Mouse (Mus musculus) intestine, embryonic 16.5 days (tissue): ENCODE data around the gene Mcrip2. TPM values are rescaled to one million over a fixed set of nuclear protein-coding genes. Genes with fewer than 3 reads are reported as not detected.

Source experiments
- ATAC-seq: fragments of 200-750 bp; cut with Nextera tagmentation; 2 replicates; pipeline ENCODE4 v1.8.0; 2017; ENCODE audit warnings: moderate TSS enrichment, moderate library complexity
- H3K27ac ChIP-seq: fragments of 300-500 bp; sonication (generic); 2 replicates; pipeline ENCODE4 v1.5.1; 2014; ENCODE audit warnings: mild to moderate bottlenecking, low read length
- H3K27me3 ChIP-seq: fragments of 300-500 bp; sonication (generic); replicated peaks from 2 replicates; pipeline ENCODE4 v1.6.1; 2014; ENCODE audit warnings: low read length, control low read depth, mixed read lengths; ENCODE audit not compliant: control insufficient read depth, insufficient read depth
- H3K36me3 ChIP-seq: fragments of 300-500 bp; sonication (generic); 2 replicates; pipeline ENCODE4 v1.6.1; 2014; ENCODE audit warnings: low read length, control low read depth; ENCODE audit not compliant: control insufficient read depth, insufficient read depth
- H3K4me1 ChIP-seq: fragments of 300-500 bp; sonication (generic); 2 replicates; pipeline ENCODE4 v1.6.1; 2014; ENCODE audit warnings: low read length, control low read depth, mixed read lengths; ENCODE audit not compliant: control insufficient read depth, insufficient read depth
- H3K4me2 ChIP-seq: fragments of 300-500 bp; sonication (generic); 2 replicates; pipeline ENCODE4 v1.6.1; 2014; ENCODE audit warnings: low read depth, low read length, control low read depth
- H3K4me3 ChIP-seq: fragments of 300-500 bp; sonication (generic); 2 replicates; pipeline ENCODE4 v1.5.1; 2014; ENCODE audit warnings: mild to moderate bottlenecking, low read length
- H3K9ac ChIP-seq: fragments of 300-500 bp; sonication (generic); 2 replicates; pipeline ENCODE4 v1.6.1; 2014; ENCODE audit warnings: low read depth, low read length
- H3K9me3 ChIP-seq: fragments of 300-500 bp; sonication (generic); 2 replicates; pipeline ENCODE4 v1.6.1; 2016; ENCODE audit warnings: low read length, control low read depth; ENCODE audit not compliant: control insufficient read depth
- WGBS: fragments of 180-500 bp; shearing (Covaris S2); extraction: QIAGEN DNeasy Blood & Tissue Kit; methylation state at CpG from one replicate; pipeline ENCODE4 v1.1.7; 2014; 5-methylcytosine and 5-hydroxymethylcytosine counted together
- microRNA-seq: library from miRNA; unstranded; fragments of <30 nt; microRNA quantifications from one replicate; pipeline ENCODE4, GENCODE M21; 2016
- polyA plus RNA-seq: library from polyadenylated mRNA; unstranded; fragments of >200 nt; fragmentation: Nextera tagmentation; extraction: Ambion mirVana; gene quantifications from 2 replicates; pipeline ENCODE4 v1.2.1, GENCODE M21; 2015

Mcrip2 gene
- polyA plus RNA-seq, 1 experiment from 2014 or later, result 89.3 TPM

DNA sequence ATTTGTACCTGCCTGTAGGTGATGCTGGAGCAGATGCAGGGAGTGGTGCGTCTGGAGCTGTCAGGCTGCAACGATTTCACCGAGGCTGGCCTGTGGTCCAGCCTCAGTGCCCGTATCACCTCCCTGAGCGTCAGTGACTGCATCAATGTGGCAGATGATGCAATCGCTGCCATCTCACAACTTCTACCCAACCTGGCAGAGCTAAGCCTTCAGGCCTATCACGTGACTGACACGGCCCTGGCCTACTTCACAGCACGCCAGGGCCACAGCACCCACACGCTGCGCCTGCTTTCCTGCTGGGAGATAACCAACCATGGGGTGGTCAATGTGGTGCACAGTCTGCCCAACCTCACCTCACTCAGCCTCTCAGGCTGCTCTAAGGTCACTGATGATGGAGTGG, 50.9 kb downstream of the Mcrip2 start:
- Histone ChIP-seq H3K4me1 (peaks cover 6% of the 10 kb centered on the region; the same call in 1 of the 2 replicates), H3K36me3 (no peaks in the 10 kb centered on the region), H3K4me2 (no peak overlapping the region), H3K27me3 (peaks cover 33% of the 10 kb centered on the region), H3K4me3 (no peak overlapping the region), H3K9ac (no peak overlapping the region), H3K27ac (no peak overlapping the region), H3K9me3 (no peaks in the 10 kb centered on the region)
- no peak for ATAC-seq
- WGBS, result 81% methylated on average over 11 of the region's 11 CpGs

Small RNAs within 50 kb of the gene (microRNA-seq; reads per million reads assigned to microRNA genes)
- not detected for gene Mir3082

Other genes with a start within 250 kb of the Mcrip2 start
- 1.9 TPM in 2 replicates for gene Gng13, start 151.6 kb downstream of the Mcrip2 start, polyA plus RNA-seq
- 20.6 and 22.7 TPM in 2 replicates for gene Chtf18, start 141.3 kb downstream of the Mcrip2 start, polyA plus RNA-seq
- gene Rpusd1, start 141.1 kb downstream of the Mcrip2 start, polyA plus RNA-seq, result 15.8 and 19.4 TPM in 2 replicates
- gene Mslnl, start 132.7 kb downstream of the Mcrip2 start, polyA plus RNA-seq, result 0.05 TPM in 2 replicates
- gene Msln, start 114.4 kb downstream of the Mcrip2 start, polyA plus RNA-seq, result 27.7 and 33.3 TPM in 2 replicates
- gene Narfl, start 95.0 kb downstream of the Mcrip2 start, polyA plus RNA-seq, result 33.6 and 34.6 TPM in 2 replicates
- 36.8 and 41.1 TPM in 2 replicates for gene Haghl, start 83.1 kb downstream of the Mcrip2 start, polyA plus RNA-seq
- 0.16 and 0.27 TPM in 2 replicates for gene Ccdc78, start 82.2 kb downstream of the Mcrip2 start, polyA plus RNA-seq
- gene Fam173a, start 75.9 kb downstream of the Mcrip2 start, polyA plus RNA-seq, result 111 and 112 TPM in 2 replicates
- not detected in 2 replicates for gene AC134908.4, start 73.1 kb downstream of the Mcrip2 start, polyA plus RNA-seq
- gene Metrn, start 71.6 kb downstream of the Mcrip2 start, polyA plus RNA-seq, result 34.6 and 37.0 TPM in 2 replicates
- gene Fbxl16, start 59.7 kb downstream of the Mcrip2 start, polyA plus RNA-seq, result 2.2 and 2.4 TPM in 2 replicates
- gene Wdr24, start 45.1 kb downstream of the Mcrip2 start, polyA plus RNA-seq, result 23.4 and 25.5 TPM in 2 replicates
- 50.1 and 50.9 TPM in 2 replicates for gene Jmjd8, start 39.9 kb downstream of the Mcrip2 start, polyA plus RNA-seq
- 303 and 321 TPM in 2 replicates for gene Stub1, start 35.4 kb downstream of the Mcrip2 start, polyA plus RNA-seq
- gene Rhbdl1, start 31.5 kb downstream of the Mcrip2 start, polyA plus RNA-seq, result 1.6 and 2.0 TPM in 2 replicates
- 1.4 and 2.3 TPM in 2 replicates for gene Gm20683, start 27.0 kb downstream of the Mcrip2 start, polyA plus RNA-seq
- 21.5 and 23.2 TPM in 2 replicates for gene Rhot2, start 23.9 kb downstream of the Mcrip2 start, polyA plus RNA-seq
- 11.3 and 11.9 TPM in 2 replicates for gene Wdr90, start 7.3 kb downstream of the Mcrip2 start, polyA plus RNA-seq
- gene Mettl26, start 6.3 kb upstream of the Mcrip2 start, polyA plus RNA-seq, result 61.0 and 66.9 TPM in 2 replicates
- 0.16 and 0.55 TPM in 2 replicates for gene Wfikkn1, start 12.1 kb upstream of the Mcrip2 start, polyA plus RNA-seq
- gene Rab40c, start 51.0 kb upstream of the Mcrip2 start, polyA plus RNA-seq, result 23.2 and 24.3 TPM in 2 replicates
- 57.8 and 59.7 TPM in 2 replicates for gene Pigq, start 76.2 kb upstream of the Mcrip2 start, polyA plus RNA-seq
- gene Nhlrc4, start 76.2 kb upstream of the Mcrip2 start, polyA plus RNA-seq, result 0.73 TPM in 1 of 2 replicates, not detected in the other
- 0.21 and 0.22 TPM in 2 replicates for gene A930017K11Rik, start 83.8 kb upstream of the Mcrip2 start, polyA plus RNA-seq
- gene Capn15, start 117.0 kb upstream of the Mcrip2 start, polyA plus RNA-seq, result 22.3 and 24.5 TPM in 2 replicates
- 13.0 and 18.0 TPM in 2 replicates for gene Rab11fip3, start 200.8 kb upstream of the Mcrip2 start, polyA plus RNA-seq
- 49.6 and 51.5 TPM in 2 replicates for gene Decr2, start 221.6 kb upstream of the Mcrip2 start, polyA plus RNA-seq
- 92.1 and 97.1 TPM in 2 replicates for gene Nme4, start 226.8 kb upstream of the Mcrip2 start, polyA plus RNA-seq
- gene Tmem8, start 244.5 kb upstream of the Mcrip2 start, polyA plus RNA-seq, result 12.1 and 15.1 TPM in 2 replicates